Mouse (Mus musculus) right cerebral cortex, postnatal 4 days (tissue): ENCODE data around the gene Zfp667.

ENCODE experiments used
- DNase-seq: peaks from one replicate; pipeline ENCODE4 v3.0.0-alpha.2; 2022

The Zfp667 gene

DNA sequence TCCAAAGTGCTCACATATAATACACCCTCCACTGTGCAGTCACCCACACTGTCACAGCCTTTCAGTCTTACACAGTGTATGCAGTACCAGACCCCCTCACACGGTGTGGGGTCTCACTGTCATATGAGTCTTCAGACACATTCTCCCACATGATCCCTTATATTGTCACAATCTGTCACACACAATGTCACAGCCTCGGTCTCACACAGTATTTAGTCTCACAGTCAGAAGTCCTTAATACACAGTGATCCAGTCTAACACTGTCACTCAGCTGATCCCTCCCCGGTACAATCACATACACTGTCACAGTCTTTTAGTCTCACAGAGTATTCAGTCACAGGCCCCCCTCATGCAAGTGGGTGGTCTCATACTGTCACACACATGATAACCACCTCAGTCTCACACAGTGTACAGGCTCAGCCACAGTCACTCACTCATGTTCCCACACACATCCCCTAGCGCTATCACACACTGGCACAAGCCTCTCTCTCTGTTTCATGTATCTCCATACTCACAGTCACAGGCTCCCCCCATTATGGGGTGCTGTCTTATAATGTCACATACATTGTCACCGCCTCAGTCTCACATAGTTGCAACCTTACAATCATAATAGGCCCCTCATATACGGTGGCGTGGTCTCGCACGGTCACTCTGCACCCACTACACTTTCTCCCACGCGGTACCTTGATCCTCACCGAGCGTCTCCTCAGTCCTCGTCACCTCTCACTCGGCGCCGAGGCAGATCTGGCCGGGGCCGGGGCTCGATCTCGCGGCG, 44.3 kb downstream of the Zfp667 start:
- peak; percentile 19 for DNase-seq

GRCm38 (mm10) chr7:6331233-6331956, 45.0 kb downstream of the Zfp667 start, which contains the start of gene Zfp583:
Zfp583 (minus strand) TSS chr7:6331285.
- peak; percentile 83 for DNase-seq

GRCm38 (mm10) chr7:6339865-6340264, 53.5 kb downstream of the Zfp667 start:
- DNase-seq, result no peak

DNA sequence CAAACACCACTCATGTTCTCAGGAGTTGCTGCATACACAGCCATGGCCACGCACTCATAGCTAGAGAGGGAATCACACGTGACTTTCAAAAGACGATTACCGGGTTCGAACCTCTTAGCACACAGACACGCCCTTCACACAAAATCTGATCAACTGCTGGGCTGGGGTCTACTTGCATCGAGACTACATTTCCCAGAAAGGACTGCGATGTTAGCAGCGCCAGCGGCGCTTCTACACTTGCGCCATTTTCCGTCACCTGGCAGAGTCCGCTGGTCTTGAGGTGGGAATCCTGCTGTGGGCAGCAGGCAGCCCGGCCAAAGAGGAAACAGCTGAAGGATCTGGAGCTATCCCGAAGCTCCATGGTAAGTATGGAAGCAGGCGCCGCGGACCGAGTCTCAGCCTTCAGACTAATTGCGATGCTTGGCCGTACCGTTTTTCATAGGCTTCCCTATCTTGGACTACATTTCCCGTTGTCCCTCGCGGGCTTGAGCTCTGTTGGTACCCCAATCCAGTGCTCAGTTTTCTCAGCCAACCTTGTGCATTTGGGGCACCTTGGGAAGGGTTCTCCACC, 57.2 kb downstream of the Zfp667 start, which contains the start of gene Gm3854:
Gm3854 (plus strand) TSS at position 259 of the 571 bp plus-strand sequence.
- DNase-seq, result peak; percentile 74

- DNase-seq, result no peak
Measured at GRCm38 (mm10) chr7:6344124-6344523, 57.7 kb downstream of the Zfp667 start.
